Mouse (Mus musculus) spleen, postnatal 36 days (tissue): ENCODE results near the gene Ttc30a1.

ENCODE experiments used
- DNase-seq, 2 experiments: peaks; one replicate each; pipeline ENCODE4 v3.0.0; 2022; ENCODE audit warnings: low spot score in 2 of 2, mixed read lengths in 1 of 2

Ttc30a1 gene

GRCm38 (mm10) chr2:75930941-75931340 lies 50.8 kb downstream of the Ttc30a1 start:
- no peak for DNase-seq

DNA sequence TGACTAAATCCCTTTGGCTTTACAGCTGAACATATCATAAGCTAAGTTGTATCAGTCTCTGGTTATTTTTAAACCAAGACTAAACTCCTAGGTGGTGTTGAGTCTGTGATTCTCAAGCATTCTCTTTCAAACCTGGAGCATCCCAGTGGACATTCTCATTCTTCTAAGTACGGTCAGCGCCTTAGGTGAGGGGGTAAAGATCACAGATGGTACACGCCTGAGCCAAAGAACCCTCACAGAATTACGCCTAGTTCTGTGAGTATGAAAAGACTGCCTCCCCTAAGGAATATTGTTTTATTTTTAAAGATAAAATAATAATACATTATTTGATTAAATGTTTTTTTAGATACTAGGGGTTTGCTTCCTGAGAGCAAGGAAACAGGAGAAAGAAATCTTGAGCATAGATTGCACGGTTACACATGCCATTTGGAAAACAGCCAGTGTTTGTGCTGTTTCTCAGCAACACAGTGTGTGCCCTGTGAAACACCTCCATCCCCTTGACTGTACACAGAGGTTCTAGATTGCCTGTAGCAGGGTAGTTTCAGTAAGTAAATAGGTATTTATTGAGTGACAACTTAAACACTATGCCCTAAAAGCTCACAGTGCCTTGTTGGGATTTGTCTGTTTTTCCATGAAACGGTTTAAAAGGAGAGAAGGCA lies 51.9 kb downstream of the Ttc30a1 start:
- no peak for DNase-seq

GRCm38 (mm10) chr2:75929141-75929540 lies 52.6 kb downstream of the Ttc30a1 start:
- DNase-seq, result no peak
